Mouse (Mus musculus): ENCODE results near the gene Senp3.

DNA sequence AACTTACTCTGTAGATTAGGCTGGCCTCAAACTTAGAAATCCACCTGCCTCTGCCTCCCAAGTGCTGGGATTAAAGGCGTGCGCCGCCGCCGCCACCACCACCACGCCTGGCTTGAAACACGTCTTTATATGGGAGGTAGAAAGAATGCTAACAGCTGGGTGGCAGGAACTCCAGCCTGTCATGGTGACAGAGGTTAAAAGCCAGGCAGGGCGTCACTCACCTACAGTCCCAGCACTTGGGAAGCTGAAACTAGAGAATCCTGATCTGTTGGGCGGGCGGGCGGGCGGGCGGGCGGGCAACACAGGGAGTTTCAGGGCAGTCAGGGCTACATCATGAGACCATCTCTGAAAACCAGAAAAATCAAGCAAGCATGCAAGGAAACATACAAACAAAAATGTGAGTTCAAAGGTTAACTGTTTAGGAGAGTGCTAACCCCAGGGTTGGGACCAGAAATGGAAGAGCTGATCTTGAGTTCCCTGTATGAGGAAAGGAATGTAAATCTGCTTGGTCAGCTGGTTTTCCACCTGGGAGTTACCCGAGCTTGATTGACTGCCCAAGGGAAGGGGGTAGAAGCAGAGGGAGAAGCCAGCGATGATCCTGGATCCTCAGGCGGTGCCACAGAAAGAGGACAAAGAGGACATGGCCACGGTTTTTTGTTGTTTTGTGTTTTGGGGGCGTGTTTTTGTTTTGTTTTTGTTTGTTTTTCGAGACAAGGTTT, 31.2 kb upstream of the Senp3 start:
- TF ChIP-seq CTCF (IDR thresholded peaks at IDR 0.05) (no peak), EP300 (IDR thresholded peaks at IDR 0.05) (no peak)
